Mouse (Mus musculus) forebrain, embryonic 16.5 days (tissue): ENCODE data around the gene Gm15517. TPM values are rescaled to one million over a fixed set of nuclear protein-coding genes. Genes with fewer than 3 reads are reported as not detected.
"Not testable (repeated sequence)": the region's sequence is repeated elsewhere in the genome, so short reads cannot be mapped to it uniquely, and the experiment has no call there.

ENCODE experiments used
- ATAC-seq: fragments of 200-750 bp; cut with Nextera tagmentation; 2 replicates; pipeline ENCODE4 v1.8.0; 2017; ENCODE audit warnings: mild to moderate bottlenecking, moderate library complexity
- H3K27ac ChIP-seq: fragments of 300-500 bp; sonication (generic); 2 replicates; pipeline ENCODE4 v1.5.1; 2014; ENCODE audit warnings: low read length, control low read depth
- H3K27me3 ChIP-seq: fragments of 300-500 bp; sonication (generic); replicated peaks from 2 replicates; pipeline ENCODE4 v1.6.1; 2014; ENCODE audit warnings: low read length; ENCODE audit not compliant: control insufficient read depth, insufficient read depth
- H3K36me3 ChIP-seq: fragments of 300-500 bp; sonication (generic); 2 replicates; pipeline ENCODE4 v1.6.1; 2014; ENCODE audit not compliant: control insufficient read depth, insufficient read depth
- H3K4me1 ChIP-seq: fragments of 300-500 bp; sonication (generic); replicated peaks from 2 replicates; pipeline ENCODE4 v1.6.1; 2014; ENCODE audit warnings: low read length; ENCODE audit not compliant: control insufficient read depth, insufficient read depth
- H3K4me2 ChIP-seq: fragments of 300-500 bp; sonication (generic); 2 replicates; pipeline ENCODE4 v1.6.1; 2014; ENCODE audit warnings: mild to moderate bottlenecking, low read length, control low read depth
- H3K4me3 ChIP-seq: fragments of 300-500 bp; sonication (generic); replicated peaks from 2 replicates; pipeline ENCODE4 v1.5.1; 2014; ENCODE audit warnings: mild to moderate bottlenecking, low read length, control low read depth
- H3K9ac ChIP-seq: fragments of 300-500 bp; sonication (generic); replicated peaks from 2 replicates; pipeline ENCODE4 v1.6.1; 2014; ENCODE audit warnings: low read depth, low read length, control low read depth
- H3K9me3 ChIP-seq: fragments of 300-500 bp; sonication (generic); 2 replicates; pipeline ENCODE4 v1.6.1; 2016; ENCODE audit warnings: low read length; ENCODE audit not compliant: control insufficient read depth
- WGBS: fragments of 180-500 bp; shearing (Covaris S2); extraction: QIAGEN DNeasy Blood & Tissue Kit; methylation state at CpG from one replicate; pipeline ENCODE4 v1.1.7; 2014; 5-methylcytosine and 5-hydroxymethylcytosine counted together
- polyA plus RNA-seq: library from polyadenylated mRNA; unstranded; fragments of >200 nt; fragmentation: Nextera tagmentation; extraction: Ambion mirVana; gene quantifications from 2 replicates; pipeline ENCODE4 v1.2.1, GENCODE M21; 2015

The Gm15517 gene
- polyA plus RNA-seq, result not detected in 2 replicates

- H3K4me2 ChIP-seq, result no peak within 1 kb of the TSS
- WGBS, result 52% methylated on average over 5 of the region's 5 CpGs
- peaks cover 6% of the 10 kb centered on the region for H3K4me1 ChIP-seq
Observed at GRCm38 (mm10) chr7:44261147-44261546, at the start of gene Gm15517. Gene Gm15517, plus strand, starts transcription at chr7:44261447.

GRCm38 (mm10) chr7:44215645-44216044, 45.6 kb upstream of the Gm15517 start, which contains the start of gene Klk1b5:
Gene Klk1b5, plus strand, starts transcription at chr7:44215945.
- no peaks in the 10 kb centered on the region for H3K27me3 ChIP-seq
- H3K9ac ChIP-seq, result no peak within 1 kb of the TSS
- H3K4me3 ChIP-seq, result no peak within 1 kb of the TSS
- no peaks in the 10 kb centered on the region for H3K4me1 ChIP-seq
- ATAC-seq, result no peak
- H3K36me3 ChIP-seq, result no peaks in the 10 kb centered on the region
- H3K27ac ChIP-seq, result no peak within 1 kb of the TSS
- no peaks in the 10 kb centered on the region for H3K9me3 ChIP-seq
- no peak within 1 kb of the TSS for H3K4me2 ChIP-seq
- 85% methylated on average over 1 of the region's 1 CpGs for WGBS

More at GRCm38 (mm10) chr7:44261147-44261546, at the start of gene Gm15517:
- no peak within 1 kb of the TSS for H3K27ac ChIP-seq
- peaks cover 4% of the 10 kb centered on the region; the same call in 1 of the 2 replicates for H3K27me3 ChIP-seq
- no peaks in the 10 kb centered on the region for H3K36me3 ChIP-seq
- ATAC-seq, result no peak
- H3K9ac ChIP-seq, result no peak within 1 kb of the TSS
- H3K9me3 ChIP-seq, result no peaks in the 10 kb centered on the region
- H3K4me3 ChIP-seq, result no peak within 1 kb of the TSS

- H3K4me1 ChIP-seq, ATAC-seq, H3K4me2 ChIP-seq, H3K36me3 ChIP-seq, H3K9me3 ChIP-seq, H3K27me3 ChIP-seq, H3K9ac ChIP-seq, H3K4me3 ChIP-seq, H3K27ac ChIP-seq: not testable (repeated sequence)
- 70% methylated on average over 8 of the region's 10 CpGs for WGBS
Observed at GRCm38 (mm10) chr7:44221601-44222000, 39.6 kb upstream of the Gm15517 start.

- H3K9me3 ChIP-seq, H3K27me3 ChIP-seq, H3K36me3 ChIP-seq, H3K4me3 ChIP-seq, H3K4me2 ChIP-seq, H3K4me1 ChIP-seq, H3K27ac ChIP-seq, H3K9ac ChIP-seq, ATAC-seq: not testable (repeated sequence)
- 73% methylated on average over 6 of the region's 6 CpGs for WGBS
Observed at GRCm38 (mm10) chr7:44222335-44222734, 38.9 kb upstream of the Gm15517 start.

GRCm38 (mm10) chr7:44225076-44225475, 36.2 kb upstream of the Gm15517 start, which contains the start of gene Klk1:
Gene Klk1, plus strand, starts transcription at chr7:44225360.
- Histone ChIP-seq H3K4me3 (no peak within 1 kb of the TSS), H3K4me2 (no peak within 1 kb of the TSS), H3K27me3 (no peaks in the 10 kb centered on the region), H3K9ac (no peak within 1 kb of the TSS), H3K9me3 (no peaks in the 10 kb centered on the region), H3K27ac (no peak within 1 kb of the TSS), H3K36me3 (no peaks in the 10 kb centered on the region), H3K4me1 (no peaks in the 10 kb centered on the region)
- ATAC-seq, result no peak
- 56% methylated on average over 1 of the region's 1 CpGs for WGBS

GRCm38 (mm10) chr7:44235909-44236308, 25.3 kb upstream of the Gm15517 start, which contains the start of gene Gm36864:
Gene Gm36864, plus strand, starts transcription at chr7:44236177.
- Histone ChIP-seq H3K9ac (no peak within 1 kb of the TSS), H3K36me3 (no peaks in the 10 kb centered on the region), H3K4me1 (no peaks in the 10 kb centered on the region), H3K4me3 (no peak within 1 kb of the TSS), H3K4me2 (no peak within 1 kb of the TSS), H3K27me3 (no peaks in the 10 kb centered on the region), H3K9me3 (no peaks in the 10 kb centered on the region), H3K27ac (no peak within 1 kb of the TSS)
- no peak for ATAC-seq
- 76% methylated on average over 3 of the region's 3 CpGs for WGBS

- Histone ChIP-seq H3K36me3 (no peaks in the 10 kb centered on the region), H3K9me3 (no peaks in the 10 kb centered on the region), H3K4me1 (no peaks in the 10 kb centered on the region), H3K27ac (no peak overlapping the region), H3K27me3 (no peaks in the 10 kb centered on the region), H3K4me2 (no peak overlapping the region), H3K4me3 (no peak overlapping the region), H3K9ac (no peak overlapping the region)
- WGBS, result 59% methylated on average over 2 of the region's 2 CpGs
- ATAC-seq, result no peak
Observed at GRCm38 (mm10) chr7:44239913-44240312, 21.3 kb upstream of the Gm15517 start.

GRCm38 (mm10) chr7:44240712-44241111, 20.5 kb upstream of the Gm15517 start:
- Histone ChIP-seq H3K27me3 (no peaks in the 10 kb centered on the region), H3K9me3 (no peaks in the 10 kb centered on the region), H3K36me3 (no peaks in the 10 kb centered on the region), H3K27ac (no peak overlapping the region), H3K4me2 (no peak overlapping the region), H3K9ac (no peak overlapping the region), H3K4me1 (peaks cover 4% of the 10 kb centered on the region), H3K4me3 (no peak overlapping the region)
- ATAC-seq, result no peak
- 64% methylated on average over 1 of the region's 1 CpGs for WGBS

- Histone ChIP-seq H3K27me3 (no peaks in the 10 kb centered on the region), H3K4me3 (no peak overlapping the region), H3K9ac (no peak overlapping the region), H3K9me3 (no peaks in the 10 kb centered on the region), H3K4me2 (no peak overlapping the region), H3K4me1 (peaks cover 6% of the 10 kb centered on the region), H3K36me3 (no peaks in the 10 kb centered on the region), H3K27ac (no peak overlapping the region)
- no peak for ATAC-seq
- 83% methylated on average over 2 of the region's 2 CpGs for WGBS
Observed at GRCm38 (mm10) chr7:44241163-44241562, 20.1 kb upstream of the Gm15517 start.

GRCm38 (mm10) chr7:44244080-44244479, 17.2 kb upstream of the Gm15517 start:
- H3K27me3 ChIP-seq, result no peaks in the 10 kb centered on the region
- H3K9me3 ChIP-seq, result no peaks in the 10 kb centered on the region

More at GRCm38 (mm10) chr7:44244080-44244479, 17.2 kb upstream of the Gm15517 start:
- no peak for ATAC-seq
- H3K4me1 ChIP-seq, result peaks cover 20% of the 10 kb centered on the region
- peaks cover 9% of the 10 kb centered on the region for H3K36me3 ChIP-seq
- no peak overlapping the region for H3K4me2 ChIP-seq
- no peak overlapping the region for H3K4me3 ChIP-seq
- no peak overlapping the region for H3K27ac ChIP-seq
- 64% methylated on average over 1 of the region's 1 CpGs for WGBS
- H3K9ac ChIP-seq, result no peak overlapping the region
